Mouse (Mus musculus): ENCODE measurements around the gene Krtap29-1. TPM values are rescaled to one million over a fixed set of nuclear protein-coding genes. Genes with fewer than 3 reads are reported as not detected.

Krtap29-1 gene
- total and polyA plus RNA-seq, 3 experiments, result not detected

DNA sequence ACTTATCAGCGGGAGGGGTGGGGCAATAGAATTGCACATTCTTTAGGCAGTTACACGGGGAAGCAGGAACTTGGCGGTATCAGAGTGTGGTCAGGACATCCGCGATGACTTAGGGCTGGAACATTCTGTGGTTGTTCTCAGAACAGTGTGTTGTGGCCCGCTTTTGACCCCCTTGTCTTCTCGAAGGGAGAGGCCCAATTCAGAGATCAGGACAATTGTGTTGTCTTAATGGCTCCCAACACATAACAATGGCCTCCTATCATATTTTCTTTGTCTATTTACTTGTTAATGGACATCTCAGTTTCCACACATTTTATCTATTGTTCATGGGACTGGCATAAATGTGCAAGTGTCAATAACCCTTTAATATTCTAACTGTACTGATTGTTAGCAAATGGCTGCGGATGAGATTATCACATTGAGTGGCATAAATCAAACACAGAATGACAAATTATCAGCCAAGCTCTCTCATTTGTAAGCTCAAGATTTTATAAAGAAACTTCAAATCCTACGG is 41.0 kb downstream of the Krtap29-1 start:
- Histone ChIP-seq H3K4me1 (ENCODE audit: control insufficient read depth, insufficient read depth, low read length) (no peaks in the 10 kb centered on the region), H3K27ac (no peak overlapping the region), H3K79me2 (replicated peaks; ENCODE audit: control insufficient read depth, insufficient read depth, low read length) (no peaks in the 10 kb centered on the region), H3K4me3 (no peak overlapping the region), H3K36me3 (ENCODE audit: control insufficient read depth, insufficient read depth, low read length) (no peaks in the 10 kb centered on the region), H3K27me3 (ENCODE audit: control insufficient read depth, insufficient read depth, low read length) (no peaks in the 10 kb centered on the region), H3K9ac (ENCODE audit: low read depth, low read length) (no peak overlapping the region)
- TF ChIP-seq EP300 (IDR thresholded peaks at IDR 0.05; ENCODE audit: insufficient read depth, low read depth, low read length) (no peak), CTCF (IDR thresholded peaks at IDR 0.05) (no peak), POLR2A (IDR thresholded peaks at IDR 0.05; ENCODE audit: insufficient read depth, low read depth, low read length) (no peak)
- WGBS, result 71% methylated on average over 9 of the region's 9 CpGs
- intact Hi-C loops (cut with DNase I), result no loop called here
- no peak for DNase-seq

DNA sequence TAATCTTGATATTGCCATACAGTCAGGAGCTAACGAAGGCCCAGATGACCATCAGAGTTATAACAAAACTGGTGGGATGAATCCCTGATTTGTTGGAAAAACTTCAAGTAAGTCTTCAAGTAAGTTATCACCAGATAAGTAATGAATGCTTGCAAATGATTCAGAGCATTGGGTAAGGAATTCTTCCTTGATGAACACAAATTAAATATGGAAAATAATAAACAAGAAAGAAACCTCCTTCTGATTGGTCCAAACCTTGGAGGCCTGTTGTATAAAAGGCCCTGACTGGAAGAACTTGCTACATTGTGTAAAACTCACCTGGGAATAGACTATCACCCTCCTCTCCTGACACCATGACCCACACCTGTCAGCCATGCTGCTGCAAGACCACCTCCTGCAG is 42.9 kb downstream of the Krtap29-1 start, which contains the start of gene Krtap31-2:
TSS of gene Krtap31-2 (plus strand) at position 301 of the 400 bp plus-strand sequence.
- intact Hi-C loops (cut with DNase I), result no loop called here
- TF ChIP-seq CTCF (IDR thresholded peaks at IDR 0.05) (no peak), EP300 (IDR thresholded peaks at IDR 0.05; ENCODE audit: insufficient read depth, low read depth, low read length) (no peak), POLR2A (IDR thresholded peaks at IDR 0.05; ENCODE audit: insufficient read depth, low read depth, low read length) (no peak)
- H3K9ac ChIP-seq (ENCODE audit: low read depth, low read length), result no peak within 1 kb of the TSS
- 73% methylated on average over 1 of the region's 1 CpGs for WGBS
- H3K4me1 ChIP-seq (ENCODE audit: control insufficient read depth, insufficient read depth, low read length), result no peaks in the 10 kb centered on the region
- no peaks in the 10 kb centered on the region for H3K79me2 ChIP-seq (replicated peaks; ENCODE audit: control insufficient read depth, insufficient read depth, low read length)
- no peaks in the 10 kb centered on the region for H3K36me3 ChIP-seq (ENCODE audit: control insufficient read depth, insufficient read depth, low read length)
- no peak within 1 kb of the TSS for H3K4me3 ChIP-seq
- no peak for DNase-seq
- no peak within 1 kb of the TSS for H3K27ac ChIP-seq
- H3K27me3 ChIP-seq (ENCODE audit: control insufficient read depth, insufficient read depth, low read length), result no peaks in the 10 kb centered on the region

Other genes with a start within 250 kb of the Krtap29-1 start
Only the 30 nearest of the 33 such genes appear.
- gene Gm11595, start 206.1 kb downstream of the Krtap29-1 start, total RNA-seq (2021), result not detected
- not detected in 2 replicates for gene Gm11595, start 206.1 kb downstream of the Krtap29-1 start, polyA plus RNA-seq (2012; rRNA removed)
- not detected for gene Krtap4-8, start 198.3 kb downstream of the Krtap29-1 start, total RNA-seq (2021)
- gene Krtap4-8, start 198.3 kb downstream of the Krtap29-1 start, polyA plus RNA-seq (2012; rRNA removed), result not detected in 2 replicates
- gene Krtap4-9, start 193.9 kb downstream of the Krtap29-1 start, total RNA-seq (2021), result not detected
- gene Krtap4-9, start 193.9 kb downstream of the Krtap29-1 start, polyA plus RNA-seq (2012; rRNA removed), result not detected in 2 replicates
- not detected for gene Gm11596, start 185.6 kb downstream of the Krtap29-1 start, total RNA-seq (2021)
- gene Gm11596, start 185.6 kb downstream of the Krtap29-1 start, polyA plus RNA-seq (2012; rRNA removed), result not detected in 2 replicates
- not detected for gene Gm11569, start 180.1 kb downstream of the Krtap29-1 start, total RNA-seq (2021)
- not detected in 2 replicates for gene Gm11569, start 180.1 kb downstream of the Krtap29-1 start, polyA plus RNA-seq (2012; rRNA removed)
- gene Gm11554, start 174.6 kb downstream of the Krtap29-1 start, total RNA-seq (2021), result not detected
- gene Gm11554, start 174.6 kb downstream of the Krtap29-1 start, polyA plus RNA-seq (2012; rRNA removed), result not detected in 2 replicates
- not detected for gene Krtap4-13, start 169.2 kb downstream of the Krtap29-1 start, total RNA-seq (2021)
- not detected in 2 replicates for gene Krtap4-13, start 169.2 kb downstream of the Krtap29-1 start, polyA plus RNA-seq (2012; rRNA removed)
- gene Gm11564, start 163.4 kb downstream of the Krtap29-1 start, total RNA-seq (2021), result not detected
- gene Gm11564, start 163.4 kb downstream of the Krtap29-1 start, polyA plus RNA-seq (2012; rRNA removed), result not detected in 2 replicates
- not detected for gene 2300003K06Rik, start 141.0 kb downstream of the Krtap29-1 start, total RNA-seq (2021)
- not detected in 2 replicates for gene 2300003K06Rik, start 141.0 kb downstream of the Krtap29-1 start, polyA plus RNA-seq (2012; rRNA removed)
- gene Krtap4-16, start 127.4 kb downstream of the Krtap29-1 start, total RNA-seq (2021), result not detected
- gene Krtap4-16, start 127.4 kb downstream of the Krtap29-1 start, polyA plus RNA-seq (2012; rRNA removed), result not detected in 2 replicates
- not detected for gene Gm11568, start 121.1 kb downstream of the Krtap29-1 start, total RNA-seq (2021)
- not detected in 2 replicates for gene Gm11568, start 121.1 kb downstream of the Krtap29-1 start, polyA plus RNA-seq (2012; rRNA removed)
- gene Gm11559, start 114.6 kb downstream of the Krtap29-1 start, total RNA-seq (2021), result not detected
- not detected in 2 replicates for gene Gm11559, start 114.6 kb downstream of the Krtap29-1 start, polyA plus RNA-seq (2012; rRNA removed)
- gene Krtap9-1, start 105.7 kb downstream of the Krtap29-1 start, total RNA-seq (2021), result not detected
- not detected in 2 replicates for gene Krtap9-1, start 105.7 kb downstream of the Krtap29-1 start, polyA plus RNA-seq (2012; rRNA removed)
- not detected for gene Gm11567, start 99.9 kb downstream of the Krtap29-1 start, total RNA-seq (2021)
- not detected in 2 replicates for gene Gm11567, start 99.9 kb downstream of the Krtap29-1 start, polyA plus RNA-seq (2012; rRNA removed)
- not detected for gene Krtap31-1, start 71.1 kb downstream of the Krtap29-1 start, total RNA-seq (2021)
- not detected in 2 replicates for gene Krtap31-1, start 71.1 kb downstream of the Krtap29-1 start, polyA plus RNA-seq (2012; rRNA removed)
- gene Gm11565, start 64.3 kb downstream of the Krtap29-1 start, total RNA-seq (2021), result not detected
- gene Gm11565, start 64.3 kb downstream of the Krtap29-1 start, polyA plus RNA-seq (2012; rRNA removed), result not detected in 2 replicates
- gene Krtap31-2, start 42.8 kb downstream of the Krtap29-1 start, total RNA-seq (2021), result not detected
- gene Krtap31-2, start 42.8 kb downstream of the Krtap29-1 start, polyA plus RNA-seq (2012; rRNA removed), result not detected in 2 replicates
- not detected for gene Krtap9-5, start 30.6 kb downstream of the Krtap29-1 start, total RNA-seq (2021)
- not detected in 2 replicates for gene Krtap9-5, start 30.6 kb downstream of the Krtap29-1 start, polyA plus RNA-seq (2012; rRNA removed)
- not detected for gene Krtap16-1, start 7.5 kb upstream of the Krtap29-1 start, total RNA-seq (2021)
- not detected in 2 replicates for gene Krtap16-1, start 7.5 kb upstream of the Krtap29-1 start, polyA plus RNA-seq (2012; rRNA removed)
- not detected for gene Krtap17-1, start 14.9 kb upstream of the Krtap29-1 start, total RNA-seq (2021)
- not detected in 2 replicates for gene Krtap17-1, start 14.9 kb upstream of the Krtap29-1 start, polyA plus RNA-seq (2012; rRNA removed)
- gene Krt33a, start 37.2 kb upstream of the Krtap29-1 start, total RNA-seq (2021), result not detected
- gene Krt33a, start 37.2 kb upstream of the Krtap29-1 start, polyA plus RNA-seq (2012; rRNA removed), result not detected in 2 replicates
- gene Krt33b, start 50.8 kb upstream of the Krtap29-1 start, total RNA-seq (2021), result not detected
- not detected in 2 replicates for gene Krt33b, start 50.8 kb upstream of the Krtap29-1 start, polyA plus RNA-seq (2012; rRNA removed)
- gene Krt34, start 62.5 kb upstream of the Krtap29-1 start, total RNA-seq (2021), result not detected
- not detected in 2 replicates for gene Krt34, start 62.5 kb upstream of the Krtap29-1 start, polyA plus RNA-seq (2012; rRNA removed)
- not detected for gene Krt31, start 71.5 kb upstream of the Krtap29-1 start, total RNA-seq (2021)
- 0.08 TPM in 1 of 2 replicates, not detected in the other for gene Krt31, start 71.5 kb upstream of the Krtap29-1 start, polyA plus RNA-seq (2012; rRNA removed)
- not detected for gene Krt32, start 109.2 kb upstream of the Krtap29-1 start, total RNA-seq (2021)
- not detected in 2 replicates for gene Krt32, start 109.2 kb upstream of the Krtap29-1 start, polyA plus RNA-seq (2012; rRNA removed)
- not detected for gene Krt35, start 117.2 kb upstream of the Krtap29-1 start, total RNA-seq (2021)
- not detected in 2 replicates for gene Krt35, start 117.2 kb upstream of the Krtap29-1 start, polyA plus RNA-seq (2012; rRNA removed)
- gene Krt36, start 126.6 kb upstream of the Krtap29-1 start, total RNA-seq (2021), result not detected
- gene Krt36, start 126.6 kb upstream of the Krtap29-1 start, polyA plus RNA-seq (2012; rRNA removed), result 0.15 TPM in 1 of 2 replicates, not detected in the other
- gene Krt13, start 142.5 kb upstream of the Krtap29-1 start, total RNA-seq (2021), result not detected
- not detected in 2 replicates for gene Krt13, start 142.5 kb upstream of the Krtap29-1 start, polyA plus RNA-seq (2012; rRNA removed)
- under 1 TPM in 1 of 2 experiments, not detected in 1; 0.23 TPM for gene Krt15, start 156.9 kb upstream of the Krtap29-1 start, total RNA-seq (2021)
- 0.26 and 5.0 TPM in 2 replicates for gene Krt15, start 156.9 kb upstream of the Krtap29-1 start, polyA plus RNA-seq (2012; rRNA removed)
- gene Krt19, start 169.6 kb upstream of the Krtap29-1 start, total RNA-seq (2021), result 1 to 10 TPM; 6.9 to 8.5 TPM
- 8.0 and 27.0 TPM in 2 replicates for gene Krt19, start 169.6 kb upstream of the Krtap29-1 start, polyA plus RNA-seq (2012; rRNA removed)

All from heart, adult 2 months (tissue).